Mouse (Mus musculus) kidney, adult 2 months (tissue): ENCODE data around the gene Lypd9.

Experiments used
- CTCF ChIP-seq: fragments of 200-500 bp; conservative IDR thresholded peaks from 2 replicates; pipeline ENCODE4 v1.5.1; 2011; ENCODE audit warnings: low read depth, mild to moderate bottlenecking, control low read depth, low read length, moderate library complexity, mixed read lengths; ENCODE audit not compliant: insufficient read depth, insufficient read length
- POLR2A ChIP-seq: fragments of 200-500 bp; IDR thresholded peaks from one replicate; pipeline ENCODE4 v1.6.1; 2011; ENCODE audit warnings: low read depth, low read length, control low read depth

- TF ChIP-seq CTCF (no peak), POLR2A (no peak)
Observed at GRCm38 (mm10) chr11:58432259-58432658, 20.5 kb downstream of the Lypd9 start, which contains the start of gene Gm12253.
